Mouse (Mus musculus) left cerebral cortex, adult 6 months (tissue): ENCODE measurements around the gene Arhgap25. TPM values are rescaled to one million over a fixed set of nuclear protein-coding genes. Genes with fewer than 3 reads are reported as not detected.

Experiments
- long read RNA-seq, 2 experiments: library from polyadenylated mRNA; unstranded; transcript quantifications; one replicate each; pipeline ENCODE4 v2.0.0; 2019 to 2020
- polyA plus RNA-seq: library from polyadenylated mRNA; unstranded; fragments of <200 nt; fragmentation: Nextera tagmentation; gene quantifications from 2 replicates; pipeline ENCODE4 v1.2.3, GENCODE M21; 2021

Gene Arhgap25
- 3.3 and 4.3 TPM in 2 replicates for polyA plus RNA-seq
- long read RNA-seq, experiment 1, transcript Arhgap25-203 (11 exons, 3,671 nt) = major isoform, 36 of 55 reads
- long read RNA-seq, experiment 1, partial matches to known transcripts = 5 of 55 reads
- long read RNA-seq, experiment 1, other reads (novel, unspliced or antisense) = 10 of 55 reads
- long read RNA-seq, experiment 2, transcript Arhgap25-203 (11 exons, 3,671 nt) = major isoform, 5 of 8 reads
- long read RNA-seq, experiment 2, partial matches to known transcripts = 1 of 8 reads
- long read RNA-seq, experiment 2, other reads (novel, unspliced or antisense) = 1 of 8 reads

GRCm38 (mm10) chr6:87532953-87533710 is at the start of gene Arhgap25:
TSS of gene Arhgap25 (minus strand) at chr6:87533259.

DNA sequence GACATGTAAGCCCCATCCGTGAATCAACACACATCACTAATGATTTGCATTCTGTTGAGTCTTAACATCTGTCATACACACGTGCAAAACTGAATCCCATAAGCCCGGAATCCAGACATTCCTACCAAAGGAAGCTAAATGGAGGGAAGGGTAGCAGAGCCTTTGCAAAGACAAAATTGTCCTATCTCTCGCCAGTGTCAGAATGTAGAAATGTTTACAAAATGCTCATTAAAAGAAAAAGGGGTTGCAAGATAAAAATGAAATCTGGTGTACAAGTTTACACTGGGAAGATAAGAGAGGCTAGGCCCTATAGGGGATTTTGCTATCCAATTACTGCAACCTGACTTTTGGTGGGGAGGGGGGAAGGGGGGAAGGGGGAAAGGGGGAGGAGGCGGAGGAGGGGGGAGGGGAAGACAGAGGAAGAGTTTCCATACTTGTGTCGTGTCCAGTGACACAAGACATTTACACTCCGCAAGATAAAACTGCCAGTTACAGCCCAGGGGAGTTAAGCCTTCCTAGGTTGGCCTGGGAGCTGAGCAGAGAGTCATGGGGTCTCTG is 104.5 kb downstream of the Arhgap25 start, which contains the start of gene Bmp10:
Bmp10 (plus strand) TSS at position 508 of the 558 bp plus-strand sequence.

Other genes with a start within 250 kb of the Arhgap25 start
- gene Antxr1, start 197.4 kb downstream of the Arhgap25 start, polyA plus RNA-seq = 1.5 and 1.7 TPM in 2 replicates
- gene Gkn1, start 182.3 kb downstream of the Arhgap25 start, polyA plus RNA-seq = 0.16 and 0.18 TPM in 2 replicates
- not detected in 2 replicates for gene Gkn2, start 159.9 kb downstream of the Arhgap25 start, polyA plus RNA-seq
- 13.4 and 14.8 TPM in 2 replicates for gene Gkn3, start 144.3 kb downstream of the Arhgap25 start, polyA plus RNA-seq
- gene Bmp10, start 104.3 kb downstream of the Arhgap25 start, polyA plus RNA-seq = not detected in 2 replicates
- gene Prokr1, start 57.5 kb upstream of the Arhgap25 start, polyA plus RNA-seq = 0.13 TPM in 1 of 2 replicates, not detected in the other
- 3.1 and 3.4 TPM in 2 replicates for gene Aplf, start 138.9 kb upstream of the Arhgap25 start, polyA plus RNA-seq
- 6.5 and 9.2 TPM in 2 replicates for gene Efcc1, start 197.6 kb upstream of the Arhgap25 start, polyA plus RNA-seq
- 1.2 and 1.3 TPM in 2 replicates for gene Gp9, start 244.8 kb upstream of the Arhgap25 start, polyA plus RNA-seq